Mouse (Mus musculus) left cerebral cortex, postnatal 4 days (tissue): ENCODE results near the gene Catsperg1. TPM values are rescaled to one million over a fixed set of nuclear protein-coding genes. Genes with fewer than 3 reads are reported as not detected.
"Not testable (repeated sequence)": the region's sequence is repeated elsewhere in the genome, so short reads cannot be mapped to it uniquely, and the experiment has no call there.

Experiments used
- DNase-seq: peaks from one replicate; pipeline ENCODE4 v3.0.0-alpha.2; 2022
- intact Hi-C: fragments of 180-260 bp; cut with DNase I; formaldehyde crosslinking; loops from one replicate; pipeline ENCODE4 v1.15.1; 2025
- total RNA-seq, 2 experiments: library from RNA; stranded (reverse); gene quantifications; 2 replicates each; pipeline ENCODE4 v1.2.3; 2021

Catsperg1 gene
- total RNA-seq, 2 experiments from 2014 or later: 6.0 to 6.2 TPM

DNA sequence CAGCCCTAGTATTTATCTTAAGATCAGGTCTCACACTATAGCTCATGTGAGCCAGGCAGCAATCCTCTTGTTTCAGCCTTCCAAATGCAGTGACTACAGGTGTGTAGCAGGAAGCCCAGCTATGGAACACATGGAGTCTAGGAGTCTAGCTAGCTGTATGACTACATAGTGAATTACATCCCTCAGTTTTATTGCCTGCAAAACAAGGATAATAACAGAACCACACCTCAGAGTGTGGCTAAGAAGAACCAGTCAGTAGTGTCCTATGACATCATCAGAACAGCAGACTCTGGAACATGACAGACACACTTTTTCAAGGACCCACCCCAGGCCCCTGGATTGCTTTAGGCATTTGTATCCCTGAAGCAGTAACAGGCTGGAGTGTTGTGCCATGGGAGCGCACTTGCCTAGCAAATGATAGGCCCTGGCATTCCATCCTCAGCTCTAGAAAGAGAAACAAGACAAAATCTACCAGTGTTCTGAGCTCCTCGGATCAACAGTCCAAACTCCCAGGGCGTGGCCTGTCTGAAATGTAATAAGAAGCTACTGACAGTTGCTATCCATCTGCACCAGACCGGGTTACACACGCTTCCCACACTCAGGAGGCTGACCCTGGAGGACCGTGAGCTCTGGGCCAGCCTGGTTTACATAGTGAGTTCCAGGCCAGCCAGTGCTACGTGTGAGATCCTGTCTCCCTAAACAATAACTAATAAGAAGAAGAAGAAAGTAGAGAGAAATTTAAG is 67.0 kb downstream of the Catsperg1 start:
- intact Hi-C loops: no loop called here
- DNase-seq: no peak

DNA sequence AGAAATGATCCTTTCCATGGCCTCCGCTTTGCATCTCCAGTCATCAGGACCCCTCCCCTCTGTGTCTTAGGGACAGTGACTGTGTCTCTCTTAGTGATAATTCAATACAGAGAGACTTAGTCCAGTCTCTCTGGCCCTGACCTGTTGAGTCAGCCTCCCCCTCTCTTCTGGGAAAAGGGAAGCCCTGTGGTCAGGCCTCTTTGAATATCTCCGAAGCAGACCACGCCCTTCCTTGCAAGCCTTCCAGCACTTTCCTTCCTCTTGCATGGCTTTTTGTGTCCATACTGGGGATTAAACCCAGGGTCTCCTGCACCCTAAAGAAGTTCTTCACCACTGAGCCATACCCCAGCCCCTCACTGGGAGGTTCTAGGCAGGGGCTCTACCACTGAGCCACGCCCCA is 69.8 kb downstream of the Catsperg1 start:
- intact Hi-C loops: no loop called here
- DNase-seq: no peak

DNA sequence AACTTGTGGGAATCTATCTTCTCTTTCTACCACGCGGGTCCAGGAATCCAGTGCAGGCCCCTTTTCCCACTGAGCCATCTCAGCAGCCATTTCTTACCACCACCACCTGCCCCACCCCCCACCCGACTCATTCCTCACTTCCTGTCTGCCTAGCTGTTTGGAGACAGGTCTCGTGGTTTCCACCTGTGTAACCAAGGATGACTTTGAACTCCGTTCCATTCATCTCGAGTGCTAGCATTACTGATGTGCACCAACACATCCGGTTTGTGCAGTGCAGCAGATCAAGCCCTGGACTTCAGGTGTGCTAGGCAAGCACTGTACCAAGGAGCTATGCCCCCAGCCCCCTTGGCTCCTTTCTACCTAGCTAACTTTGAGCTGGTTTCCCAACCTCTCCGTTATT is 72.4 kb downstream of the Catsperg1 start:
- no peak for DNase-seq
- intact Hi-C loops: no loop called here

DNA sequence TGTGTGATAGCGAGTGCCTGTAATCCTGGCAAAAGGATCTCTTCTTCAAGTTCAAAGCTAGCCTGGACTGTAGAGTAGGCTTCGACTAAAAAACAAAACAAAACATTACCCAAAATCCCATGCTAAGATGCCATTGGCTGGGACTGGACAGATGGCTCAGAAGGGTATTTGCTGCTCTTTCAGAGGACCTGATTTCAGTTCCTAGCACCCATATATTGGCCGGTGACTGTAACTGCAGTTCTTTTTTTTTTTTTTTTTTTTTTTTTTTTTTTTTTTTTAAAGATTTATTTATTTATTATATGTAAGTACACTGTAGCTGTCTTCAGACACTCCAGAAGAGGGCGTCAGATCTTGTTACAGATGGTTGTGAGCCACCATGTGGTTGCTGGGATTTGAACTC is 74.6 kb downstream of the Catsperg1 start:
- intact Hi-C loops, DNase-seq: not testable (repeated sequence)

DNA sequence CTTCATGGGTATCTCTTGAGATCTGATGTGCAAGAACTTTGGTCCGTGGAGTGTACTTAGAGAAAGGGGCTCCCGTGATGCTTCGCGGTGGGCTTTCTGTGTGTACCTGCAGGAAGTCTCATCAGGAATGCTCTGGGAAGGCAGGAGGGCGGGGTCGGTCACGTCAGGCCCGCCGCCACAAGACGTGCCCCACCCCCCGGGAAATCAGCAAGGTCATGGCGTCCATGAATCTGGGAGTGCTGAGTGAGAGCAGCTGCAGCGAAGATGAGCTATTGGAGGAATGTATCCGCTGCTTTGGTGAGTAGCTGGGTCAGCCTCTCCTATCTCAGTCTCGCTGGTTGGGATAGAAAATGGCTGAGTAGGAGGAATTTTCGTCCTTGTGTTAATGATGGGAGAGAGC is 76.4 kb downstream of the Catsperg1 start:
- DNase-seq: no peak

DNA sequence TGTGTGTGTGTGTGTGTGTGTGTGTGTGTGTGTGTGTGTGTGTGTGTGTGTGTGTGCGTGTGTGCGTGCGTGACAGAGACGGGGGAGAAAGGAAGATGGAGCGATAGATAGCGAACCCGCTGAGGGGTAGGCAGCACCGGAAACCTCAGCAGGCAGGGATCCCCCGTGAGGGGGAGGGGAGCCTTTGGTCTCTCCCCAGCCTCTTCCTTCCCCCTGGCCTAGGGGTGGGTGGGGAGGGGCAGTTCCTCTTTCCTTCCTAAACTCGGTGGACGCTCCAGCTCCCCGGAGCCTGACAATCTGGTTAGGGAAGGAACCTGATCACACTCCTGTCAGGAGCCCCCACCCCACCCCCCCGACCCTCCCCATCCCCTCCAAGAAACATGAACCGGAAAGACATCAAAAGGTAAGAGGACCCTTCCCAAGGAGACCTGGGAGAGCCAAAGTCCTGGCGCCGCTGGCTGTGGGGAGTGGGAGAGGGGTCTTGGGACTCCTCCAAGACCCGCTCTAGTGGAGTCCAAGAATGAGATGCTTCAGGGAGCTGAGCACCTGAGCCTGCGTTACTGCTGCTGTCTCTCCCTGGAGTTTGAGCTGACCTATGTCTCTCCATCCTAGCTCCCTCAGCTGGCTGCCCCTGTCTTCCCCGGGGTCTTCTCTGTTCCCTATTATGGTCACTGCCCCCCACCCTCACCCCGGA is 79.0 kb downstream of the Catsperg1 start, which contains the start of gene Rasgrp4:
Gene Rasgrp4, plus strand, starts transcription at position 159 of the 694 bp plus-strand sequence.
- DNase-seq: no peak
- intact Hi-C loops: no loop called here

More for the DNA sequence above, 76.4 kb downstream of the Catsperg1 start:
- intact Hi-C loops: no loop called here

DNA sequence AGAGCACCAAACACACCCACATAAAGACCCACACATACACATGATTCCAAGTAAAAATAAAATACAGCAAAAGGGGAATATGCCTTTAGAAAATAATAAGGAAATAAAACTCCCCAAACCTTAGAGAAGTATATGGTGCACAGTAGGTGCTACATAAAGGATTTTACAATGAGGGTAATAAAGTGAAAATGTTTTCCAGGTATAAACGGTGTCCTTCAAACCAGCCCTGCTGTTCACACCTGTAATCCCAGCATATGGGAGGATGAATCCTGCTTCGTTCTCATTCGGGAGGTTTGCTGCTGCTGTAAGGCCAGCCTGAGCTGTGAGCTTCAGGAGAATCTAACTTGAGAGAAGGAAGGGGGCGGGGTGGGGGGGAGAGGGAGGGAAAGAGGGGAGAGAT is 79.6 kb downstream of the Catsperg1 start:
- no peak for DNase-seq
- intact Hi-C loops: no loop called here

Other genes starting within 250 kb of the Catsperg1 start
- 100 to 1,000 TPM; 212 to 213 TPM for gene Eif3k, start 232.2 kb downstream of the Catsperg1 start, total RNA-seq
- gene Map4k1, start 232.0 kb downstream of the Catsperg1 start, total RNA-seq: 10 to 100 TPM; 12.9 to 14.7 TPM
- 10 to 100 TPM; 10.6 to 13.7 TPM for gene Ryr1, start 88.9 kb downstream of the Catsperg1 start, total RNA-seq
- 1 to 10 TPM; 1.6 to 1.7 TPM for gene Rasgrp4, start 79.2 kb downstream of the Catsperg1 start, total RNA-seq
- gene Fam98c, start 57.8 kb downstream of the Catsperg1 start, total RNA-seq: 10 to 100 TPM; 12.3 to 14.4 TPM
- gene Ggn, start 43.8 kb downstream of the Catsperg1 start, total RNA-seq: 1 to 10 TPM in 1 of 2 experiments, under 1 TPM in 1; 0.58 to 1.1 TPM
- 10 to 100 TPM; 29.4 to 32.3 TPM for gene Spred3, start 43.6 kb downstream of the Catsperg1 start, total RNA-seq
- 100 to 1,000 TPM; 162 to 164 TPM for gene Psmd8, start 33.3 kb downstream of the Catsperg1 start, total RNA-seq
- 1 to 10 TPM; 1.1 TPM for gene Kcnk6, start 18.5 kb upstream of the Catsperg1 start, total RNA-seq
- gene Yif1b, start 24.3 kb upstream of the Catsperg1 start, total RNA-seq: 10 to 100 TPM; 35.9 to 38.1 TPM
- under 1 TPM in 1 of 2 experiments, not detected in 1; 0.80 TPM for gene 2200002D01Rik, start 34.4 kb upstream of the Catsperg1 start, total RNA-seq
- 10 to 100 TPM; 23.8 to 34.4 TPM for gene Spint2, start 67.9 kb upstream of the Catsperg1 start, total RNA-seq
- 1 to 10 TPM; 1.5 to 1.9 TPM for gene Ppp1r14a, start 75.3 kb upstream of the Catsperg1 start, total RNA-seq
- gene Dpf1, start 89.9 kb upstream of the Catsperg1 start, total RNA-seq: 100 to 1,000 TPM; 222 to 228 TPM